Mouse (Mus musculus) embryonic facial prominence, embryonic 14.5 days (tissue): Measurements from ENCODE around the gene Zfhx3. TPM values are rescaled to one million over a fixed set of nuclear protein-coding genes. Genes with fewer than 3 reads are reported as not detected.
A peak's percentile ranks its signal among the peaks of the same experiment; 100 is the strongest.

Source experiments
- ATAC-seq: fragments of 200-750 bp; cut with Nextera tagmentation; 2 replicates; pipeline ENCODE4 v1.8.0; 2017; ENCODE audit warnings: low read depth, moderate number of reproducible peaks, moderate TSS enrichment
- DNase-seq: peaks from one replicate; pipeline ENCODE4 v3.0.0-alpha.2; 2015; ENCODE audit warnings: low spot score
- H3K27ac ChIP-seq: fragments of 300-500 bp; sonication (generic); replicated peaks from 2 replicates; pipeline ENCODE4 v1.5.1; 2014; ENCODE audit warnings: low read depth, mild to moderate bottlenecking, low read length, moderate library complexity
- H3K27me3 ChIP-seq: fragments of 300-500 bp; sonication (generic); replicated peaks from 2 replicates; pipeline ENCODE4 v1.6.1; 2014; ENCODE audit warnings: low read length; ENCODE audit not compliant: control insufficient read depth, insufficient read depth
- H3K36me3 ChIP-seq: fragments of 300-500 bp; sonication (generic); 2 replicates; pipeline ENCODE4 v1.6.1; 2014; ENCODE audit warnings: low read length, mixed read lengths; ENCODE audit not compliant: control insufficient read depth, insufficient read depth
- H3K4me1 ChIP-seq: fragments of 300-500 bp; sonication (generic); 2 replicates; pipeline ENCODE4 v1.6.1; 2014; ENCODE audit warnings: antibody characterized with exemption, low read length; ENCODE audit not compliant: control insufficient read depth, insufficient read depth
- H3K4me2 ChIP-seq: fragments of 300-500 bp; sonication (generic); 2 replicates; pipeline ENCODE4 v1.6.1; 2014; ENCODE audit warnings: low read depth, mild to moderate bottlenecking, low read length, moderate library complexity, mixed read lengths
- H3K4me3 ChIP-seq: fragments of 300-500 bp; sonication (generic); 2 replicates; pipeline ENCODE4 v1.5.1; 2014; ENCODE audit warnings: low read depth, mild to moderate bottlenecking, low read length
- H3K9ac ChIP-seq: fragments of 300-500 bp; sonication (generic); 2 replicates; pipeline ENCODE4 v1.6.1; 2014; ENCODE audit warnings: low read depth, mild to moderate bottlenecking, low read length, moderate library complexity, mixed read lengths
- H3K9me3 ChIP-seq: fragments of 300-500 bp; sonication (generic); 2 replicates; pipeline ENCODE4 v1.6.1; 2016; ENCODE audit warnings: low read length; ENCODE audit not compliant: control insufficient read depth
- WGBS: fragments of 180-500 bp; shearing (Covaris S2); extraction: QIAGEN DNeasy Blood & Tissue Kit; methylation state at CpG from one replicate; pipeline ENCODE4 v1.1.7; 2014; 5-methylcytosine and 5-hydroxymethylcytosine counted together
- polyA plus RNA-seq: library from polyadenylated mRNA; unstranded; fragments of >200 nt; fragmentation: Nextera tagmentation; extraction: Ambion mirVana; gene quantifications from 2 replicates; pipeline ENCODE4 v1.2.1, GENCODE M21; 2014

Zfhx3 gene
- polyA plus RNA-seq, 1 experiment from 2014 or later = 14.2 TPM

- H3K27me3 ChIP-seq = no peaks in the 10 kb centered on the region
- H3K4me1 ChIP-seq = peaks cover 3% of the 10 kb centered on the region; the same call in 1 of the 2 replicates
- H3K4me2 ChIP-seq = no peak overlapping the region
- peak; percentile 80 for DNase-seq
- H3K4me3 ChIP-seq = no peak overlapping the region
- no peaks in the 10 kb centered on the region for H3K36me3 ChIP-seq
- H3K9me3 ChIP-seq = no peaks in the 10 kb centered on the region
- H3K27ac ChIP-seq = no peak overlapping the region
- peak; percentile 63; the same call in 1 of the 2 replicates for ATAC-seq
- WGBS = 38% methylated on average over 4 of the region's 4 CpGs
- H3K9ac ChIP-seq = no peak overlapping the region
Measured at GRCm38 (mm10) chr8:108078726-108079125, 136.3 kb downstream of the Zfhx3 start.

GRCm38 (mm10) chr8:108086913-108087312 is 144.5 kb downstream of the Zfhx3 start:
- DNase-seq = no peak
- 81% methylated on average over 4 of the region's 4 CpGs for WGBS
- no peak overlapping the region for H3K27ac ChIP-seq
- ATAC-seq = no peak
- H3K36me3 ChIP-seq = no peaks in the 10 kb centered on the region
- H3K4me2 ChIP-seq = no peak overlapping the region
- no peak overlapping the region for H3K9ac ChIP-seq
- no peak overlapping the region for H3K4me3 ChIP-seq
- H3K9me3 ChIP-seq = no peaks in the 10 kb centered on the region
- no peaks in the 10 kb centered on the region for H3K4me1 ChIP-seq
- no peaks in the 10 kb centered on the region for H3K27me3 ChIP-seq

- Histone ChIP-seq H3K4me2 (no peak overlapping the region), H3K27me3 (no peaks in the 10 kb centered on the region), H3K9ac (no peak overlapping the region), H3K9me3 (no peaks in the 10 kb centered on the region), H3K36me3 (no peaks in the 10 kb centered on the region), H3K4me3 (no peak overlapping the region), H3K27ac (no peak overlapping the region), H3K4me1 (no peaks in the 10 kb centered on the region)
- WGBS = 64% methylated on average over 5 of the region's 5 CpGs
- no peak for DNase-seq
- no peak for ATAC-seq
Measured at GRCm38 (mm10) chr8:108089632-108090031, 147.2 kb downstream of the Zfhx3 start.

GRCm38 (mm10) chr8:108098598-108098997 is 156.2 kb downstream of the Zfhx3 start:
- no peaks in the 10 kb centered on the region for H3K27me3 ChIP-seq
- H3K4me2 ChIP-seq = no peak overlapping the region
- 82% methylated on average over 13 of the region's 13 CpGs for WGBS
- H3K27ac ChIP-seq = no peak overlapping the region
- no peak for DNase-seq
- H3K4me1 ChIP-seq = peaks cover 6% of the 10 kb centered on the region; the same call in 1 of the 2 replicates
- H3K9me3 ChIP-seq = no peaks in the 10 kb centered on the region
- H3K4me3 ChIP-seq = no peak overlapping the region
- H3K9ac ChIP-seq = no peak overlapping the region
- no peak for ATAC-seq
- no peaks in the 10 kb centered on the region for H3K36me3 ChIP-seq

- Histone ChIP-seq H3K27me3 (no peaks in the 10 kb centered on the region), H3K4me1 (peaks cover 12% of the 10 kb centered on the region; the same call in 1 of the 2 replicates), H3K4me2 (no peak overlapping the region), H3K27ac (no peak overlapping the region), H3K4me3 (no peak overlapping the region), H3K9ac (no peak overlapping the region), H3K36me3 (no peaks in the 10 kb centered on the region), H3K9me3 (no peaks in the 10 kb centered on the region)
- DNase-seq (peak; percentile 41), ATAC-seq (no peak)
- 74% methylated on average over 8 of the region's 8 CpGs for WGBS
Measured at GRCm38 (mm10) chr8:108101131-108101530, 158.7 kb downstream of the Zfhx3 start.

- 40% methylated on average over 16 of the region's 16 CpGs for WGBS
- Histone ChIP-seq H3K4me3 (no peak overlapping the region), H3K4me2 (peak overlapping the region; percentile 19; the same call in 1 of the 2 replicates), H3K27ac (no peak overlapping the region), H3K27me3 (no peaks in the 10 kb centered on the region), H3K4me1 (peaks cover 12% of the 10 kb centered on the region; the same call in 1 of the 2 replicates), H3K9ac (no peak overlapping the region), H3K9me3 (no peaks in the 10 kb centered on the region), H3K36me3 (no peaks in the 10 kb centered on the region)
- DNase-seq = peak; percentile 72
- ATAC-seq = no peak
Measured at GRCm38 (mm10) chr8:108101978-108102865, 159.8 kb downstream of the Zfhx3 start.

- H3K27ac ChIP-seq = no peak overlapping the region
- H3K9me3 ChIP-seq = no peaks in the 10 kb centered on the region
- H3K27me3 ChIP-seq = no peaks in the 10 kb centered on the region
- no peak overlapping the region for H3K9ac ChIP-seq
- DNase-seq (no peak), ATAC-seq (no peak)
- H3K4me3 ChIP-seq = no peak overlapping the region
- H3K36me3 ChIP-seq = no peaks in the 10 kb centered on the region
- no peak overlapping the region for H3K4me2 ChIP-seq
- WGBS = 28% methylated on average over 10 of the region's 10 CpGs
- peaks cover 12% of the 10 kb centered on the region; the same call in 1 of the 2 replicates for H3K4me1 ChIP-seq
Measured at GRCm38 (mm10) chr8:108104471-108105098, 162.1 kb downstream of the Zfhx3 start.

GRCm38 (mm10) chr8:108125053-108125452 is 182.6 kb downstream of the Zfhx3 start:
- no peak overlapping the region for H3K27ac ChIP-seq
- H3K4me2 ChIP-seq = no peak overlapping the region
- ATAC-seq (no peak), DNase-seq (peak; percentile 63)
- H3K27me3 ChIP-seq = no peaks in the 10 kb centered on the region
- H3K9ac ChIP-seq = no peak overlapping the region
- H3K4me3 ChIP-seq = no peak overlapping the region
- no peaks in the 10 kb centered on the region; the same call in 1 of the 2 replicates for H3K4me1 ChIP-seq
- H3K36me3 ChIP-seq = no peaks in the 10 kb centered on the region
- no peaks in the 10 kb centered on the region for H3K9me3 ChIP-seq
- 45% methylated on average over 2 of the region's 2 CpGs for WGBS
